Mouse (Mus musculus) adrenal gland, postnatal 25 days (tissue): Measurements from ENCODE around the gene Prex1. TPM values are rescaled to one million over a fixed set of nuclear protein-coding genes. Genes with fewer than 3 reads are reported as not detected.
A peak's percentile ranks its signal among the peaks of the same experiment; 100 is the strongest.

Experiments
- DNase-seq: peaks from one replicate; pipeline ENCODE4 v3.0.0; 2021; ENCODE audit warnings: mixed read lengths
- total RNA-seq: library from RNA; stranded (reverse); gene quantifications from 2 replicates; pipeline ENCODE4 v1.2.3, GENCODE M21; 2021

The Prex1 gene
- total RNA-seq, 1 experiment from 2014 or later, result 14.1 TPM

- no peak for DNase-seq
Measured at GRCm38 (mm10) chr2:166635521-166635920, 78.1 kb downstream of the Prex1 start.

DNA sequence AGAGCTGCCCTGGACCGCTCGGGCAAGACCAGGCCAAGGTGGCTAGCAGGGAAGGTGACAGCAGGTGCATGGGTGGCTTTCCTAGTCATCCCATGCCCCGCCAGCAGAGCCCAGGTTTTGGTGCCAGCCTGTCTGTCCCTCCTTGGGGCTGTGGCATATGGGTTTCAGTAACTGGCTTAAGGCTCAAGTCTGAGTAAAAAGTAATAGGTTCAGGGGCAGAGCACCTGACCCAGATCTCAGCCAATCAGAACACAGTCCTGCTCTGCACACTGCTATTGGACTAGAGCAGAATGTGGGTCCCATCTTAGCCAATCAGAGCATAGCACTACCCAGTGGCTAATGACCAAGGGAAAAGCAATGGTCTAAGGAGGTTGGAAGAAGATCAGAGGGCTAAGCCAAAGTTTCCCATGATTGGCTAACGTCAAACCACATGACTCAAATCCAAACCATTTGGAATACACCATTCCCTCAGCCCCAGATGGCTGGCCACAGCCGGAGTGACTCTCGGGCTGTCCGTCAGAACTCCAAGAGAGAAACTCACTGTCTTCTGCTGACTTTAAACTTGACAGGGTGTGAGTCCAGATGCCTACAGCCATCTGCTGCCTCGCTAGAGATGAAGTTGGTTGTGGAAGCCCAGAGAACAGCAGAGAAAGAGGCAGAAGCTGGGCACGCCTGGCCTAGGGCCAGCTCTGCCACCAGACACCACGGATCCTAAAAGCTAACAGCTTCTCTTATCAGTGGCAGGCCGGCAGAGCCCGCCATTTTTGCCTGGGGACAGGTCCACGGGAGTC, 80.9 kb downstream of the Prex1 start:
- DNase-seq, result no peak

- DNase-seq, result no peak
Measured at GRCm38 (mm10) chr2:166631621-166632171, 81.9 kb downstream of the Prex1 start.

- DNase-seq, result no peak
Measured at GRCm38 (mm10) chr2:166631189-166631588, 82.4 kb downstream of the Prex1 start.

DNA sequence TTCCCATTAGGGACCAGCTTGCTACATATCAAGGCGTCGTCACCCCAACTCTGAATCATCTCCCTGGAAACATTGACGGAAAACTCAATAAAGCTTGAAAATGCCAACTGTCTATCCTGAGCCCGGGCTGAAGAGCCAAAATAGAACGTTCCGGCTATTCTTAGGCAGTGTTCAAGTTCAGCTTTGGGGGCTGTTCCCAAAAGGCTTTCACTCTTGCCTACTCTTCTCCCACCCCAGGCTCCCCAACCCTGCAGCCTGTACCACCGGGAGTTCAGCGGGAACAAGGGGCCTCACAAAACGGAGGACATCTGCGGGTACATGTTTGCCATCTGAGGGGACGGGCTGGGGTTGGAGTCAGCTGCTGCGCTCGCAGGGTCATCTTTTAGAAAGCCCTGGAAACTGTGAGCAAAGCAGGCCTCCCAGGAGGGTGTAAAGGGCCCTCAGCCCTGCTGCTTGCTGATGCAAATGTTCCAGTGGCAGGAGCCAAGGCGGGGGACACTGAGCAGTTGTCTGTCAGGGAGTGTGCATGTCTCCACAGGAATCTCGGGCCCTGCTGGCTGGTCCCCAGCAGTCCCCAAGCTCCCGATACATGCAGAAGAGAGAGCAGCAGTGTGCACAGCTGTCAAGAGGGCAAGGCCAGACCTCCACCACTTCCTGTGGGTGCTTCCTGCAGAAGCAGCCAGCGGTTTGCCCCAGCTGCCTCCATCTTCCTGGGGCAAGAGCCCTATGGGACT, 83.5 kb downstream of the Prex1 start:
- no peak for DNase-seq

GRCm38 (mm10) chr2:166627578-166627977, 86.1 kb downstream of the Prex1 start:
- DNase-seq, result no peak

DNA sequence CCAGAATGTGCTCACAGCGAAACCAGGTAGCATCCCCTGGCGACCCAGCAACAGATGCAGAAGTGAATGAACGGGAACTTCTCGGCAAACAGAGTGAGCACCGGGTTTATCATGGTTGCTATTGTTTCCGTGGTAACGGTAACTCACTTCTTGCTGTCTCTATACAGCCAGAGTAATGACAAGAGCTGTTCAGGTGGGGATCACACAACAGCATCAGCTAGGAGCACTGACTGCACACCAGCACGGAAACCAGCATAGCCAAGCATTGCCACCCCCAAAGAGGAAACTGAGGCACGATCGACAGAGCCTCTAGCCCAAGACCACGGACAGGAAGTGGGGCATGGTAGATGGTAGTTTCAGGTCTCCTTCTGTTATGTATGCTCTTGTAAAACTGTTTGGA, 88.4 kb downstream of the Prex1 start:
- DNase-seq, result no peak

DNA sequence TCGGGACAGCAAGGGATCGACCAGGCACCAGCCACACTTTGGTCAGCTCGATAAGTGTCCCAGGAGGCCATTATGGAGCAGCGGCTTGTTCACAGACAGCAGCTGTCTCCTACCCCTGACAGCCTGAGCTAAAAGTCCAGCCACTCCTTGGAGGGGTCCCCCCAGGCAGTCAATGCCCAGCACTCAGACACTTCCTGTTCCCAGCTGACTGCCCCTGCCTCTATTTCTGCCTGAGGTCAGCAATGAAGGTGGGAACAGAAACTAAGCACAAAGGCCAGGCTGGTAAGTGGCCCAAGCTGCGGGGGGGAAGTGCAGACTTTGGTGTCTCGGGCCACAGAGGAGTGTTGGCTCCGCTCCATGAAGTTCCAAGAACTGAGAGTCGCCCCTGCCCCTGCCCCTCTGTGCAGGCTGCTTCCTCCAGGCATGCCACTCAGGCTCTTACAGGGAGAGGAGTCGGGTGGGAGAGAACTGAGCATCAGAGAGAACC, 90.5 kb downstream of the Prex1 start:
- DNase-seq, result no peak

GRCm38 (mm10) chr2:166622590-166622989, 91.0 kb downstream of the Prex1 start:
- DNase-seq, result no peak

- DNase-seq, result no peak
Measured at GRCm38 (mm10) chr2:166622079-166622478, 91.6 kb downstream of the Prex1 start.

GRCm38 (mm10) chr2:166620529-166621466, 92.8 kb downstream of the Prex1 start:
- DNase-seq, result no peak

DNA sequence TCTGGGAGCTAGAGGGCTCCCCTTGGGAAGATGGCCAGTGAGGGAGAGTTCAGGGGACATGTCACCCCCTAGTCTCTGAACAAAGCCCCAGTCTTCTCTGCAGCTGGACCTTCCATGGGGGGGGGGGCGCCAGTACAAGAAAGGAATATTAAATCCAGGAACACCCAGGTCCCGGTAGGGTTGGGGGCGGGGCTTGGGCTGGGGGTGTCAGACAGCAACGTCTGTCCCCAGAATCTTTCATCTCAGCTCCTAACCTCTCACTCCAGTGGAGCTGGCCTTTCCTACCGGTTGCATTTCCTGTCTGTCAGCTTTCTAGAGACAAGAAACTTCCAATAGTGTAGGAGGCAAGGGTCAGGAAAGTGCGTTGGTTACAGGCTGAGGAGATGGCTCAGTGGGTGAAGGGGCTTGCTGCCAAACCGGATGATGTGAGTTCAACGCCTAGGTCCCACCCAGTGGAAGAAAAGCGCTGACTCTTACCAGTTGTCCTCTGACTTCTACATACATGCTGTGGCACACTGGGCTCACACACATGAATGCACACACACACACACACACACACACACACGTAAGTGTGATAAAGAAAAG, 93.6 kb downstream of the Prex1 start:
- no peak for DNase-seq

DNA sequence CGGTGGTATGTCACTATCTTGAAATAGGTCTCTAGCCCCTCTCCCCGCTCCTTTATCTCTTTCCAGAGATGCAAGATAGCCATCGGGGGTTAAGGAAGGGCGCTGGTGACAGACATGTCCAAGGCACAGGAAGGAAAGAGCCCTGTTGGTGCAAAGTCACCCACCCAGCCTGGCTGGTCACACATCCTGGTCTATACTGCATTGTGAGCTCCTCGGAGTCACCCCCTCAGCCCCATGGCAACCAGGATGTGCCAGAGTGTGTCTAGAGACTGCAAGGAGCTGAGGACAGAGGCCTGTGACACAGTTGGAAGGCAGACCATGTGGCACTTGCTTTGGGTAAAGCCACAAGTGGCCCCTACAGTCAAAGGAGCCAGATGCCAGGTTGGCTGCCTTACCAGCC, 94.4 kb downstream of the Prex1 start:
- DNase-seq, result no peak

GRCm38 (mm10) chr2:166617706-166618105, 95.9 kb downstream of the Prex1 start:
- no peak for DNase-seq

DNA sequence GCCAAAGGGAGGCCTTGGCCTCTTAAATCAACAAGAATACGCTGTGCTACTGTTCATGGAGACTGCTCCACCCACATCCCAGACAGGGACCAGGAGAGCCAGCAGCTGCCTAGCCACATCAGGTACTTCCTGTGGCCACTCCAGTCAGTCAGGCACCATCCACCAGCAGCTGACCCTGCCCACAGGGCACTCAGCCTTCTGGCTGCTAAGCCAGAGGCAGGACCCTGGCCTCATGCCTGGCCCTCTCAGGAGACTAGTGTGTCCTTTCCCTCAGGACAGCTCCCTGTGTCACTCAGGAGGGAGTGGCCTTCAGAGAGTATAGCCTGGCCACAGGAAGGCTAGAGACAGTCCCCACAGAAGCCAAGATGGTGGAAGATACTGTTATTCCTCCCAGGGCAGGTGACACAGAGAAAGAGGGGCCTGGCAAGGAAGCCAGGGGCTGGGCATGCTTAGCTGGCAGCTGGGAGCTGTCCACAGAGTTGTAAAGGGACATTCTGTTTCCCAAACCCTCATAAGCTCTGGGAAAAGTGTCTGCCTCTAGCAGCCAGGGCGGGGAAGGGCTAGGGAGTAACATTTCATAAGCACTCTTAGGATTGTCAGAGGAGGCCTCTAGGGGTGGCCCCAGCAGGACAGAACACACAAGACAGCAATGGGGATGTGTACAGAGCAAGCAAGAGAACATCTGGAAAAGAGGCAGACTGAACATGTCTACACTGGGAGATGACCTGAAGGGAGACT, 98.1 kb downstream of the Prex1 start:
- peak; percentile 46 for DNase-seq

GRCm38 (mm10) chr2:166610271-166610670, 103.4 kb downstream of the Prex1 start:
- no peak for DNase-seq

GRCm38 (mm10) chr2:166608509-166608908, 105.1 kb downstream of the Prex1 start:
- DNase-seq, result no peak

DNA sequence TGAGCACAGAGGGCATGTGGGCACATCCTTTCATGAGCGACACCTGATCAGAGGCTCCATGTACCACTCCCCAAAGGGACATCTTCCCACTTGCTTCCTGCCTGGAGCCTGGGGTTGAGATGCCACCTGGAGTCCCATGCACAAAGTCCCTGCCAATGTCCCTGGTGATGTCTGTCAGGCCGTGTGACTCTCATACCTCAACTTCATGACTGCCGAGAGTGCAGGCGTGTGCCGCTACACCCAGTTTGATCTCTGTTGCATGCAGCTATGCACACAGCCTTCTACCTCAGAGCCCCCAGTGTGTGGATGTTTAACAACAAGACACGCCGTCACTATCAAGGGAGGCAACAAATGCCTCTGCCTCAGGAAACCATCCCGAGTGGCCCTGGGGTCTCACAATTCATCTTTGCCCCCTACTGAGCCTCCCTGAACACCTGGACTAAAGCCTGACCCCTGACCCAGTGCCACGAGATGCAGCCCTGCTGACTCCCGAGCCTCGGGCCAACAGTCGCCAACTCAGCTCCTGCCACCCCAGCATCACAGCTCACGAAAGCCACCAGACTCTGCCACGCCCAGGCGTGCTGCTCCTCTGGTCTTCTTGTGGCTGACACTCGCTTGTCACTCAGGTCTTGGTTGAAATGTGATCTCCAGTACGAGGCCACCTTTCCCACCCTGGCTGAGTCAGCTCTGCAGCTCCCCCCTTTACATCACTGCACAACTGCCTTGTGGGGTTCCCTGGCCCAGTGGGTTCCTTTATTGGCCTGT, 107.0 kb downstream of the Prex1 start:
- no peak for DNase-seq

GRCm38 (mm10) chr2:166606053-166606452, 107.6 kb downstream of the Prex1 start:
- DNase-seq, result no peak

- no peak for DNase-seq
Measured at GRCm38 (mm10) chr2:166605164-166605831, 108.3 kb downstream of the Prex1 start.
